Mouse (Mus musculus): ENCODE results near the gene Mbtps1. TPM values are rescaled to one million over a fixed set of nuclear protein-coding genes. Genes with fewer than 3 reads are reported as not detected.

Mbtps1 gene
- polyA plus RNA-seq (2015; fragmentation: Nextera tagmentation; extraction: Ambion mirVana), result 32.8 and 33.3 TPM in 2 replicates

DNA sequence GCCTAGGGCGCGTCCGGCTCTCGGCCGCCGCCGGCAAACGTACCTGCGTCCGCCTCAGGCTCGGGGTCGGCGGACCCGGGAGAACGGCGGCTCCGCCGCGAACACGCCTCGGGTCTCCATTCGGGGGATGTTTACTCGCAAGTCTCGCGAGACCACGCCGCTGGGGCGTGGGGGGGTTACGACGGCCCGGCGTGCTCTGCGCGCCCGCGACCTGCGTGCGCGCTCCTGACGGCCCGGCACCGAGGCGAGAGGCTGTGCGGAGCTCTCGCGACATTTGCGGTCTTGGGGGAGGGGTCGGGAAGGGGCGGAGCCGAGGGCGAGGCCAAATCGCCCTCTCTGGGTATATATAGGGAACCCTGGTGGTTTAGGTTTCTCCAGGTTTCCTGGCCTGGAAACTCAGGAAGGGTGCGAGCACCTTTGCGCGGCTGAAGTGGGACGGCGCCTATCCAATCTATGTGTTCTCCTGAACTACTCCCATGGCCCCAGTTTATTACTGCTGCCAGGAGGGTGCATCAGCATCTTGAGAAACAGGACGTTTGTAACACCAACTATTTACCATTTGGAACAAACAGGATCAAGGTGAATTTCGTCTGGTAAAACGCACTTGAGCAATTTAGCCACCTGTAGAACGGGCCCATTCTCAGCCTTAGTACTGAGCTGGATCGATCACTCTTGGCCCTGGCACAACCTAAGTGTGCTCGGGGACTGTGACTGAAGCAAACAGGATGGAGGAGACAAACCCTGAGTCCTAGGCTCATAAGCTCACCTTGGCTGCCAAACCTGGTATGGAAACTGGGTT is at the start of gene Mbtps1:
Gene Mbtps1 (minus strand): TSS at position 133 of the 799 bp plus-strand sequence.
- 4% methylated on average over 62 of the region's 63 CpGs for WGBS
- ATAC-seq, result peak; percentile 98

DNA sequence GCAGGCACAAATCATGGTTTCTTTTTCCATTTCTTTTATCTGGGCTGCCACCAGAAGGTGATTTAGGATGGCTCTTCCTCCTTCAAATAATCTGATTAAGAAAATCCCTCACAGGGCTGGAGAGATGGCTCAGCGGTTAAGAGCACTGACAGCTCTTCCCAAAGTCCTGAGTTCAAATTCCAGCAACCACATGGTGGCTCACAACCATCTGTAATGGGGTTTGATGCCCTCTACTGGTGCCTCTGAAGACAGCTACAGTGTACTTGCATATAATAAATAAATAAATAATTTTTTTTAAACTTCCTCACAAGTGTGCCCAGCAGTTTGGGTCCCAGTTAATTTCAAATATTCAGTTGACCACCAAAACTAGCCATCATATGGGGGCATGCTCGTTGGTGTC is 47.7 kb upstream of the Mbtps1 start:
- ATAC-seq, result no peak
- Histone ChIP-seq H3K9ac (ENCODE audit: low read depth, low read length) (no peak overlapping the region), H3K36me3 (ENCODE audit: control insufficient read depth, insufficient read depth) (peaks cover 15% of the 10 kb centered on the region), H3K9me3 (ENCODE audit: control insufficient read depth) (no peaks in the 10 kb centered on the region), H3K4me1 (replicated peaks; ENCODE audit: control insufficient read depth, insufficient read depth, low read length) (peaks cover 6% of the 10 kb centered on the region; the same call in 1 of the 2 replicates), H3K4me2 (replicated peaks; ENCODE audit: low read depth) (no peak overlapping the region), H3K27me3 (replicated peaks; ENCODE audit: control insufficient read depth, insufficient read depth, low read length) (no peaks in the 10 kb centered on the region), H3K27ac (ENCODE audit: low read depth, low read length) (no peak overlapping the region), H3K4me3 (ENCODE audit: low read depth, low read length) (no peak overlapping the region)
- peak; percentile 58 for TF ChIP-seq CTCF (IDR thresholded peaks at IDR 0.05; ENCODE audit: low read depth)
- 83% methylated on average over 2 of the region's 2 CpGs for WGBS

More for the DNA sequence above, at the start of gene Mbtps1:
- H3K36me3 ChIP-seq (ENCODE audit: control insufficient read depth, insufficient read depth), result peaks cover 27% of the 10 kb centered on the region
- peaks cover 7% of the 10 kb centered on the region for H3K4me1 ChIP-seq (replicated peaks; ENCODE audit: control insufficient read depth, insufficient read depth, low read length)
- H3K9ac ChIP-seq (ENCODE audit: low read depth, low read length), result peak within 1 kb of the TSS; percentile 88
- no peaks in the 10 kb centered on the region for H3K9me3 ChIP-seq (ENCODE audit: control insufficient read depth)
- no peaks in the 10 kb centered on the region for H3K27me3 ChIP-seq (replicated peaks; ENCODE audit: control insufficient read depth, insufficient read depth, low read length)
- TF ChIP-seq CTCF (IDR thresholded peaks at IDR 0.05; ENCODE audit: low read depth), result peak; percentile 33; the same call in 1 of the 2 replicates
- peak within 1 kb of the TSS; percentile 77 for H3K4me2 ChIP-seq (replicated peaks; ENCODE audit: low read depth)
- peak within 1 kb of the TSS; percentile 94 for H3K27ac ChIP-seq (ENCODE audit: low read depth, low read length)
- peak within 1 kb of the TSS; percentile 60 for H3K4me3 ChIP-seq (ENCODE audit: low read depth, low read length)

DNA sequence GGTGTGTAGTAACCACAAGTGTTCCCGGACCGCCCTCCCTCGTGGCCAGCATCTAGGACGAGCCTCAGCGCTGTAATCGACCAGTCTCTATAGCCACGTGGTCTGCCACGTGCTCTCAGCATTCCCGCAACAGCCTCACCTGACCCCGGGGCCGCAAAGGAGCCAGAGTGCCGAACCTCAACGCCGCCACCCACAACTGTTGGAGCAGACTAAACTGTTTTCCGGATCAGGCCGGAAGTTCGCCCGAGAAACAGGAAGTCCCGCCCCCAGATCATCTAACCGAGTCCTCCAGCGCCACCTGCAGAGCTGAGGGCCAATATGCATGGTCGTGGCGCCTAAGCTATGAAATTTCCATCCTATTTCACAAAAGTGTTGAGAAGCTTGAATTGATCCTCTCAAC is 46.5 kb upstream of the Mbtps1 start, which contains the start of gene Taf1c:
Gene Taf1c (minus strand): TSS at position 227 of the 400 bp plus-strand sequence.
- peak within 1 kb of the TSS; percentile 30 for H3K27ac ChIP-seq (ENCODE audit: low read depth, low read length)
- ATAC-seq, result peak; percentile 90
- under 1% methylated on average over 23 of the region's 23 CpGs for WGBS
- H3K9me3 ChIP-seq (ENCODE audit: control insufficient read depth), result no peaks in the 10 kb centered on the region
- H3K4me2 ChIP-seq (replicated peaks; ENCODE audit: low read depth), result peak within 1 kb of the TSS; percentile 79
- peaks cover 6% of the 10 kb centered on the region; the same call in 1 of the 2 replicates for H3K4me1 ChIP-seq (replicated peaks; ENCODE audit: control insufficient read depth, insufficient read depth, low read length)
- peaks cover 28% of the 10 kb centered on the region for H3K36me3 ChIP-seq (ENCODE audit: control insufficient read depth, insufficient read depth)
- TF ChIP-seq CTCF (IDR thresholded peaks at IDR 0.05; ENCODE audit: low read depth), result peak; percentile 96
- no peaks in the 10 kb centered on the region for H3K27me3 ChIP-seq (replicated peaks; ENCODE audit: control insufficient read depth, insufficient read depth, low read length)
- peak within 1 kb of the TSS; percentile 51; the same call in 1 of the 2 replicates for H3K9ac ChIP-seq (ENCODE audit: low read depth, low read length)
- peak within 1 kb of the TSS; percentile 52 for H3K4me3 ChIP-seq (ENCODE audit: low read depth, low read length)

DNA sequence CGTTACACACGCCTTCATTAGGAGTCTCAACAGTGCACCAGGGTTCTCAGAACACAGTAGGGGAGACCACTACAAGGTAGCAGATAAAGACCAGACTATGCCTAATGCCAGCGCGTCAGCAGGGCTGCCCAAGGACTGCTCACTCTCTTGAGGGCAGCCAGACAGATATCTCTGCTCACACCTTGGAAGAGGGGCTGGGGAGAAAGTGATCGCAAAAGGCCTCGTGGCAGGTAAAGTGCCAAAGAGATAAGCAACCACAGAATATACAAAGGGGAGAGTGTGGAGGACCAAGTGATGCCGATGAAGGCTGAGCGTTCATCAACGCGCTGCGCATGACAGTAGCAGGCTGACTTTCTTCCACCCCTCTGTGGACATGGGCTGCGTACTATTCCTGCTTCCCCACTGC is 45.9 kb upstream of the Mbtps1 start:
- TF ChIP-seq CTCF (IDR thresholded peaks at IDR 0.05; ENCODE audit: low read depth), result no peak
- no peak for ATAC-seq
- peaks cover 6% of the 10 kb centered on the region; the same call in 1 of the 2 replicates for H3K4me1 ChIP-seq (replicated peaks; ENCODE audit: control insufficient read depth, insufficient read depth, low read length)
- peak overlapping the region; percentile 30 for H3K27ac ChIP-seq (ENCODE audit: low read depth, low read length)
- H3K36me3 ChIP-seq (ENCODE audit: control insufficient read depth, insufficient read depth), result peaks cover 33% of the 10 kb centered on the region
- H3K9me3 ChIP-seq (ENCODE audit: control insufficient read depth), result no peaks in the 10 kb centered on the region
- peak overlapping the region; percentile 79 for H3K4me2 ChIP-seq (replicated peaks; ENCODE audit: low read depth)
- WGBS, result 26% methylated on average over 12 of the region's 12 CpGs
- peak overlapping the region; percentile 51; the same call in 1 of the 2 replicates for H3K9ac ChIP-seq (ENCODE audit: low read depth, low read length)
- peak overlapping the region; percentile 52 for H3K4me3 ChIP-seq (ENCODE audit: low read depth, low read length)
- no peaks in the 10 kb centered on the region for H3K27me3 ChIP-seq (replicated peaks; ENCODE audit: control insufficient read depth, insufficient read depth, low read length)

DNA sequence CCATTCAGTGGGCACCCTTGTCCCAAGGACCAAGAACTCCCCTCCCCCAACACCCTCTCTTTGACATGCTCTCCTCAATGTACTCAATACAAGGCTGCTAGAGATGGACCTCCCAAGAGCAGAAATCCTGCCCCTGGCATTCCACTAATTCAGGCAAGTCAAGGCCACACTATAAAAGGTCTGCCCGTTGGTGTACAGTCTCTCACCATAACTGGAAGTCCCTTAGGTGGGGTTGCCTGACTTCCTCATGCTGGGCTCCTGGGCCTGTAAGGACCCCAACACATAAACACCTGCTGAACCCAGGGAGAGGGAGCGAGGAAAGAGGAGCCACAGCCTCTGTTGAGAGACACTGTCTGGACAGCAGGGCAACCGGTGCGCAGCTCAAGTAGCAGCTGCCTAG is 45.2 kb upstream of the Mbtps1 start:
- Histone ChIP-seq H3K9ac (ENCODE audit: low read depth, low read length) (0 out of 2 replicates have a peak overlapping the region, but pooled peaks have one; percentile 51), H3K9me3 (ENCODE audit: control insufficient read depth) (no peaks in the 10 kb centered on the region), H3K4me2 (replicated peaks; ENCODE audit: low read depth) (peak overlapping the region; percentile 79), H3K27me3 (replicated peaks; ENCODE audit: control insufficient read depth, insufficient read depth, low read length) (no peaks in the 10 kb centered on the region), H3K4me3 (ENCODE audit: low read depth, low read length) (no peak overlapping the region), H3K27ac (ENCODE audit: low read depth, low read length) (no peak overlapping the region), H3K36me3 (ENCODE audit: control insufficient read depth, insufficient read depth) (peaks cover 39% of the 10 kb centered on the region), H3K4me1 (replicated peaks; ENCODE audit: control insufficient read depth, insufficient read depth, low read length) (peaks cover 6% of the 10 kb centered on the region; the same call in 1 of the 2 replicates)
- no peak for ATAC-seq
- WGBS, result 89% methylated on average over 4 of the region's 4 CpGs
- no peak for TF ChIP-seq CTCF (IDR thresholded peaks at IDR 0.05; ENCODE audit: low read depth)

DNA sequence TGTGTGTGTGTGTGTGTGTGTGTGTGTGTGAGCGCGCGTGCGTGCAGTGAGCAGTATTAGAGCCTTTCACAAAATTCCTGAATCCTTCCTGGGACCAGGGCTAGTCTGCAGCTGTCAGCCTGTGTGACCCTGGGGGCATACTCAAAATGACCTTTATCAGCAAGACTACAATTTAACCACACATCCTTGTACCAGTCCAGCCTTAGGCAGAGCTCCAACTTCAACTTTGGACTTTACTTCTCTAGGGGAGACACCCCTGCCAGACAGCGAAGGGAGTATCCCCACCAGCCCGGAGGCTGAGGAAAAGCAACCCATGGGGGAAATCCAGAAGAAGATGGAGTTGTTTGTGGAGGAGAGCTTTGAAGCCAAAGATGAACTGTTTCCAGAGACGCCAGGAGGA is 32.9 kb upstream of the Mbtps1 start:
- Histone ChIP-seq H3K9me3 (ENCODE audit: control insufficient read depth) (no peaks in the 10 kb centered on the region), H3K27me3 (replicated peaks; ENCODE audit: control insufficient read depth, insufficient read depth, low read length) (no peaks in the 10 kb centered on the region), H3K36me3 (ENCODE audit: control insufficient read depth, insufficient read depth) (no peaks in the 10 kb centered on the region; the same call in 1 of the 2 replicates), H3K27ac (ENCODE audit: low read depth, low read length) (peak overlapping the region; percentile 28; the same call in 1 of the 2 replicates), H3K4me2 (replicated peaks; ENCODE audit: low read depth) (no peak overlapping the region), H3K9ac (ENCODE audit: low read depth, low read length) (no peak overlapping the region), H3K4me1 (replicated peaks; ENCODE audit: control insufficient read depth, insufficient read depth, low read length) (peaks cover 24% of the 10 kb centered on the region; the same call in 1 of the 2 replicates), H3K4me3 (ENCODE audit: low read depth, low read length) (no peak overlapping the region)
- ATAC-seq, result no peak
- WGBS, result 67% methylated on average over 7 of the region's 7 CpGs
- no peak for TF ChIP-seq CTCF (IDR thresholded peaks at IDR 0.05; ENCODE audit: low read depth)

All from intestine, postnatal 0 days (tissue).